Mouse (Mus musculus): ENCODE measurements around the gene Hmbs.

- TF ChIP-seq CTCF (IDR thresholded peaks at IDR 0.05; ENCODE audit: borderline replicate concordance, extremely low read depth, insufficient read depth, insufficient read length): no peak
- 0 out of 2 replicates have a peak, but pooled peaks have one; percentile 12 for TF ChIP-seq POLR2A (IDR thresholded peaks at IDR 0.05; ENCODE audit: borderline replicate concordance, extremely low read depth, insufficient read depth, insufficient read length, poor library complexity, severe bottlenecking)
Observed at GRCm38 (mm10) chr9:44343781-44344421, at the start of gene Hmbs.

Measured in brain, embryonic 14.5 days (tissue).